Mouse (Mus musculus) liver, embryonic 14.5 days (tissue): ENCODE measurements at regions not wholly inside any gene's neighbourhood (a gene's known extent, or its start where the extent isn't known, plus 50 kb on each side); places are given as distances from the start of the nearest gene placed in this dataset.

Source experiments
- ATAC-seq: fragments of 200-750 bp; cut with Nextera tagmentation; 2 replicates; pipeline ENCODE4 v1.8.0; 2017; ENCODE audit warnings: moderate number of reproducible peaks, mild to moderate bottlenecking, moderate library complexity; ENCODE audit not compliant: insufficient read depth
- DNase-seq, 3 experiments: peaks; one replicate each; pipeline ENCODE4 v3.0.0-alpha.2; 2012 to 2013; ENCODE audit warnings: low read depth in 3 of 3, low spot score in 3 of 3
- H3K27ac ChIP-seq: fragments of 300-500 bp; sonication (generic); 2 replicates; pipeline ENCODE4 v1.5.1; 2014; ENCODE audit warnings: moderate library complexity, mild to moderate bottlenecking, control low read depth, inconsistent platforms
- H3K27me3 ChIP-seq: fragments of 300-500 bp; sonication (generic); 2 replicates; pipeline ENCODE4 v1.6.1; 2014; ENCODE audit warnings: mild to moderate bottlenecking, low read length, moderate library complexity; ENCODE audit not compliant: control insufficient read depth, insufficient read depth
- H3K36me3 ChIP-seq: fragments of 300-500 bp; sonication (generic); replicated peaks from 2 replicates; pipeline ENCODE4 v1.6.1; 2014; ENCODE audit warnings: low read depth; ENCODE audit not compliant: control insufficient read depth, insufficient read depth
- H3K4me1 ChIP-seq, 2 experiments: fragments of 200-500 bp in 1 of 2; fragments of 300-500 bp in 1 of 2; sonication (generic) in 1 of 2; replicated peaks; 2 replicates each; pipeline ENCODE4 v1.6.1; 2012 to 2014; ENCODE audit warnings: antibody characterized with exemption in 1 of 2, inconsistent platforms in 1 of 2, low read length in 1 of 2; ENCODE audit not compliant: control insufficient read depth in 2 of 2, insufficient read depth in 2 of 2
- H3K4me2 ChIP-seq: fragments of 300-500 bp; sonication (generic); 2 replicates; pipeline ENCODE4 v1.6.1; 2014; ENCODE audit warnings: low read depth, mild to moderate bottlenecking, control low read depth, moderate library complexity
- H3K4me3 ChIP-seq, 2 experiments: fragments of 200-500 bp in 1 of 2; fragments of 300-500 bp in 1 of 2; sonication (generic) in 1 of 2; 2 replicates each; pipeline ENCODE4 v1.5.1; 2012 to 2014; ENCODE audit warnings: low read depth in 2 of 2, low read length in 2 of 2, mild to moderate bottlenecking in 2 of 2, control low read depth in 1 of 2, inconsistent platforms in 1 of 2, moderate library complexity in 1 of 2; ENCODE audit not compliant: insufficient read depth in 1 of 2
- H3K9ac ChIP-seq: fragments of 300-500 bp; sonication (generic); replicated peaks from 2 replicates; pipeline ENCODE4 v1.6.1; 2014; ENCODE audit warnings: mild to moderate bottlenecking, control low read depth, moderate library complexity
- H3K9me3 ChIP-seq: fragments of 300-500 bp; sonication (generic); 2 replicates; pipeline ENCODE4 v1.6.1; 2016; ENCODE audit warnings: low read length, mixed read lengths; ENCODE audit not compliant: control insufficient read depth
- CTCF ChIP-seq: IDR thresholded peaks from 2 replicates; pipeline ENCODE4 v1.5.1; 2016; ENCODE audit warnings: antibody characterized with exemption, low read depth, control low read depth
- EP300 ChIP-seq: IDR thresholded peaks from 2 replicates; pipeline ENCODE4 v1.6.1; 2016; ENCODE audit warnings: antibody characterized with exemption, low read depth
- WGBS: fragments of 180-500 bp; shearing (Covaris S2); extraction: QIAGEN DNeasy Blood & Tissue Kit; methylation state at CpG from one replicate; pipeline ENCODE4 v1.1.7; 2014; ENCODE audit not compliant: insufficient replicate concordance; 5-methylcytosine and 5-hydroxymethylcytosine counted together

DNA sequence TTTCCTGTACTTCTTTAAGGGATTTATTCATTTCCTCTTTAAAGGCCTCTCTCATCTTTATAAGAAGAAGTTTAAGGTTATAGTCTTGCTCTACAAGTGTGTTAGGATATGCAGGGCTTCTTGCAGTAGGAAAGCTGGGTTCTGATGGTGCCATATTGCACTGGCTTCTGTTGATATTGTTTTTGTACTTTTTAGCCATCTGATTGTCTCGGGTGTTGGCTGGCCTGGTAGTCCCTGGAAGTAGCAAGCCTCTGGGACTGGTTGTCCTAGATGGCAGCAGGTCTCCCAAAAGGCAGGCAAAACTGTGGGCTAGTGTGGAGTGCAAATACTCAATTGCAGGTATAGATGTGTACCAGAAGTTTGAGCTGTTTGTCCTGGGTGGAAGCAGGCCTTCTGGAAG is 147.1 kb downstream of the Ccdc71l start:
- DNase-seq (no peak), ATAC-seq (no peak)
- Histone ChIP-seq H3K4me3 (no peak overlapping the region), H3K27me3 (no peaks in the 10 kb centered on the region), H3K27ac (no peak overlapping the region), H3K4me2 (no peak overlapping the region), H3K4me1 (no peaks in the 10 kb centered on the region), H3K9ac (no peak overlapping the region), H3K9me3 (no peaks in the 10 kb centered on the region), H3K36me3 (no peaks in the 10 kb centered on the region)
- TF ChIP-seq CTCF: no peak
- 32% methylated on average over 1 of the region's 1 CpGs for WGBS

DNA sequence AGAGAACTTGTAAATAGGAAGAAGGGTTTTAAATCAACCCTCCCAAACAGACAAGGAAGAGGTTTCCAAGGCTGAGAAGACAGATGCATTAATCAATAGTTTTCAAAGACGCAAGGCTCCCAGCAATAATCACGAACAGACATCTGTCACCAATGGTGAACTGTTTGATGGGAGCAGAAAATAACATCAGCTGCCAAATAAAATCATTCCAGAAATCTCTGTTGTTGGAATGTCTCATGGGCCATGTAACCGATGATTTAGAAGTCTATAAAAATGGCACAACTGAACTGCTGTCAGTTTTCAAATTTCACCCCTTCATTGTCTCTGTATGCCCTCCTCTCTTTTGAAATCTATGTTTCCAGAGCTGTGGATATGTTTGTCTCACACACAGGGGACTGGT is 152.7 kb downstream of the Ccdc71l start:
- Histone ChIP-seq H3K4me1 (no peaks in the 10 kb centered on the region), H3K9me3 (no peaks in the 10 kb centered on the region), H3K9ac (no peak overlapping the region), H3K27me3 (no peaks in the 10 kb centered on the region), H3K4me2 (no peak overlapping the region), H3K4me3 (no peak overlapping the region), H3K27ac (no peak overlapping the region), H3K36me3 (no peaks in the 10 kb centered on the region)
- 62% methylated on average over 3 of the region's 3 CpGs for WGBS
- TF ChIP-seq CTCF: no peak
- TF ChIP-seq EP300: no peak
- ATAC-seq (no peak), DNase-seq (no peak)

DNA sequence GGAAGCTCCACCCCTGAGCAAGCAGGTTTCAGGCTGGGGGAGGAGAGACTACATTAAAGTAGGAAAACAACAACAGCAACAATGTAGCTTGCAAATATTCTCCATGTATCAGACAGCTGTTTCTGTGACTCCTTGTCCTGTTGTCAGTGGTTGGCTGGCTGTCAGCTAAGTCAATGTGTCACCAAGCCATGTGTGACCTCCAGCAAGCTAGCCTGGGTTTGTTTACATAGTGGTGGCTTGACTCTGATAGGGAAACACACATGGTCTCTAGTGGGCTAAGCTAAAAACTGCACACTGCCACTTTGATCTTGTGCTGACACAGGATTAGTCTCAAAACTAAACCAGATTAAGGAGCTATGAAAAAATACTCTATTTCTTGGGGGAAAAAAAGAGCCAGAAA is 155.1 kb downstream of the Ccdc71l start:
- TF ChIP-seq CTCF: no peak
- no peak for TF ChIP-seq EP300
- Histone ChIP-seq H3K9me3 (no peaks in the 10 kb centered on the region), H3K9ac (no peak overlapping the region), H3K4me1 (no peaks in the 10 kb centered on the region), H3K36me3 (no peaks in the 10 kb centered on the region), H3K27ac (no peak overlapping the region), H3K4me3 (no peak overlapping the region), H3K27me3 (no peaks in the 10 kb centered on the region), H3K4me2 (no peak overlapping the region)
- peak in 2 of 3 experiments; percentile 1 to 4 for DNase-seq
- no peak for ATAC-seq

DNA sequence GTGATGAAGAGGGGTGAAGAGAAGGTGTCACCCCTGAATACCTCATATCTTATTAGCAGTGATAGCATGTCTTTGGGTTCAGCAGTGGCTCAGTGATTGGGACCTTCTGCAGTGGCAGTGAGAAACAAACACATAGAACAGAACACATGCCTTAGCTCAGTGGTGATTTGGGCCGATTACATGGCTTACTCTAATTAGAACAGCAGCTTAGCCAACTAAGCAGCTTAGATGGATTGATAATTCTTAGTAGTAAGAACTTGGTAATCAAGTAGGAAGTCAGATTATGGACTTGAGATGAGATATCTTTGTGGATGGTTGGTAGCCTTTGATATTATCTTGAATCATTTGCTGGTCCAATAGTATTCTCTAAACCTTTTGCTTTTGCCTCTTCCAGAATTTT is 167.0 kb downstream of the Ccdc71l start:
- no peaks in the 10 kb centered on the region for H3K36me3 ChIP-seq
- no peak for TF ChIP-seq EP300
- TF ChIP-seq CTCF: no peak
- ATAC-seq (no peak), DNase-seq (no peak)
- H3K27ac ChIP-seq: no peak overlapping the region
- WGBS: 46% methylated on average over 1 of the region's 1 CpGs
- no peaks in the 10 kb centered on the region for H3K4me1 ChIP-seq
- H3K4me3 ChIP-seq: no peak overlapping the region
- H3K9ac ChIP-seq: no peak overlapping the region
- H3K27me3 ChIP-seq: no peaks in the 10 kb centered on the region
- no peaks in the 10 kb centered on the region for H3K9me3 ChIP-seq
- H3K4me2 ChIP-seq: no peak overlapping the region

DNA sequence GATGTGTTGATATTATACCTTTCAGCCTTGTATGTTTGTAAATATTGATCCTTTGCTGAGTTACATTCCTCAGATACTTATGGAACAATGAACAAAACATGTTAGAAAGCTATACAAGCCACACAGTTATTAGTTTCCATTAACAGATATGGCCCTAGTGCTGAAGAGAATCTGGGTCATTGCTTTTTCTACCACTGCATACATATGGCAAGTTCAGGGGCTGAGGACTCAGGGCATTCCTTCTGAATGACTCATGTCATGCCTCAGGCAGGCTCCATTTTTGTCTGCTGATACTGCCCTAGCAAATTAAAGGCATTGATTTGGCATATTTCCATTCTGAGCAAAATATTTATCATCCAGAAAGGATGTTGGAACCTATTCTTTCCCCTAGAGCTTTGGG is 167.9 kb downstream of the Ccdc71l start:
- Histone ChIP-seq H3K4me2 (no peak overlapping the region), H3K4me1 (no peaks in the 10 kb centered on the region), H3K27me3 (no peaks in the 10 kb centered on the region), H3K9me3 (no peaks in the 10 kb centered on the region), H3K36me3 (no peaks in the 10 kb centered on the region), H3K9ac (no peak overlapping the region), H3K4me3 (no peak overlapping the region), H3K27ac (no peak overlapping the region)
- no peak for DNase-seq
- TF ChIP-seq EP300: no peak
- no peak for TF ChIP-seq CTCF
- no peak for ATAC-seq

DNA sequence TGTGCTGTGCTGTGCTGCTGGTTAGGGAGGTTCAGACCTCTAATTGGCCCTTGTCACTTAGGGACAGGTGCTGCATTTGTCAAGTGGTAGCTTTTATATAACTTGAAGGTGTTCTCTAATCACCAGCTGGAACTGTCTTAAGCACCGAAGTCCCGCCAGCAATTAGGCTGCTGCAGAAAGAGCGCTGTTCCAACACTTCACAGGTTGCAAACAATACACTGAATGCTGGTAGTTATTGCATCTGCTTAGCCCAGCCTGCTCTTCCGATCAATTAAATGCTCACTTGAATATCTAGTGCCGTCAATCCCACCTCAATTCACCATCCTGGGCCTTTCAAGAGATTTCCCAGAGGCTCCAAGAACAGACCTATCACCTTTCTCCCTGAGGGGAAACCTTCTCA is 175.3 kb downstream of the Ccdc71l start:
- H3K36me3 ChIP-seq: no peaks in the 10 kb centered on the region
- H3K27me3 ChIP-seq: no peaks in the 10 kb centered on the region
- no peak overlapping the region for H3K4me2 ChIP-seq
- no peak overlapping the region for H3K4me3 ChIP-seq
- H3K4me1 ChIP-seq: no peaks in the 10 kb centered on the region
- ATAC-seq (no peak), DNase-seq (no peak)
- no peak overlapping the region for H3K9ac ChIP-seq
- H3K9me3 ChIP-seq: no peaks in the 10 kb centered on the region
- 69% methylated on average over 5 of the region's 5 CpGs for WGBS
- H3K27ac ChIP-seq: no peak overlapping the region
- TF ChIP-seq EP300: no peak
